Mouse (Mus musculus): Measurements from ENCODE around the gene Unc119b.

GRCm38 (mm10) chr5:115145253-115145968 is 10.6 kb upstream of the Unc119b start:
- TF ChIP-seq CTCF (IDR thresholded peaks at IDR 0.05; ENCODE audit: extremely low read depth, insufficient read depth, insufficient read length, insufficient replicate concordance) (no peak), POLR2A (IDR thresholded peaks at IDR 0.05; ENCODE audit: low read depth, low read length) (no peak)

Data from spleen, adult 2 months (tissue).